Mouse (Mus musculus) liver, adult (tissue): ENCODE measurements around the gene Lrrc75a.

ENCODE experiments used
- GATA4 ChIP-seq: IDR thresholded peaks from 2 replicates; pipeline ENCODE4 v1.6.1; 2014; ENCODE audit warnings: mild to moderate bottlenecking, low read length; ENCODE audit not compliant: insufficient replicate concordance

Lrrc75a gene

DNA sequence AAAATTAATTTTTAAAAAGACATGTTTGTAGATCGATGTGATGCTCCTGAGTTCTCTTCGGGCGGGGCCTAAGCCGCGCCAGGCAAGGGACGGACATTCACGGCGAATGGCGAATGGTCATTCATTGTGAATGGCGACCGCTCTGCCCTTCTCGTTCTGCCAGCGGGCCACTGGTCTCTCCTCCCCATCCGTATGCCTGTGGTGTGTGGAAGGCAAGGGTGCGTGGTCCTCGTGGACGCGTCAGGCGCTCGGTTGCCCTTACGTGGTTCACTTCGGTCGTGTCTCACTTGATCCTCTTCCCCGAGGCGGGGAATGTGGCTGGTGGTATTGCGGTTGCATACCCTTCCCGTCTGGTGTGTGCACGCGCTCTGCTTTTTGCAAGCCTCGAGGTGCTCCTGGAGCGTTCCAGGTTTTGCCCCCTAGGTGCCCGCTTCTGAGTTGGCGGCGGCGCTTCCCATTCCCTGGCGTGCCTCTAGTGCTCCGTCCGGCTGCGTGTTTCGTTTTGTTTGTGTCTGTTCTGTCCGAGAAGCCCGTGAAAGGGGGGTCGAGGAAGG lies 87.8 kb downstream of the Lrrc75a start:
- TF ChIP-seq GATA4: no peak

DNA sequence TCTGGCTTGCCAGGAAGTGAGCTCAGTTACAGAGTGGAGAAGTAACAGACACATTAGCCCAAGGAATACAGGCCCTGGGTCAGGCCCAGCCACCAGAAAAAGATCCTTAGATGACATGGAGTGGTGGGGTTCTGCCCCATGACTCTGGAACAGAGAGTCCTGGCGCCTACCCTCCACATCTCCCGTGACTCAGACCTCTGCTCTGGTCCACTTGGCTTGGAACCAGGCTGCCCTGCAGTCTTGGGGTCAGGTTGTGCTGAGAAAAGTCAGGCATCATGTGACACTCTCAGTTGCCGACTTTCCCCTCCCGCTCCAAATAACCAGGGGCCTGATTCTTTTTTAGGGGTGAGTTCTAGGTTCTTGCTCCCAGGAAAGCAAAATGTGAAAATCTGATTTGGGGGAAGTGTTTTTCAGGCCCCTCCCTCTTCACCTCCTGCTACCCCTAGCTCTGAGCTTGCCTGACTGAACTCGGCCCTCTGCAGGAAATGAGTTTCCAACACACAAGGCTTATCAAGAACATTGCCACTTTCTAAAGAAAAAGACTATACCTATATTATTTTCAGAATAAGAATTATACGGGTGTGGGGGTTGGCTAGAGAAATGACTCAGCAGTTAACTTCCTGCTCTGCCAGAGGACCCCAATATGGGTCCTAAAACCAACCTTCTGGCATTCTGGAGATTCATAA lies 89.2 kb downstream of the Lrrc75a start:
- TF ChIP-seq GATA4: no peak

DNA sequence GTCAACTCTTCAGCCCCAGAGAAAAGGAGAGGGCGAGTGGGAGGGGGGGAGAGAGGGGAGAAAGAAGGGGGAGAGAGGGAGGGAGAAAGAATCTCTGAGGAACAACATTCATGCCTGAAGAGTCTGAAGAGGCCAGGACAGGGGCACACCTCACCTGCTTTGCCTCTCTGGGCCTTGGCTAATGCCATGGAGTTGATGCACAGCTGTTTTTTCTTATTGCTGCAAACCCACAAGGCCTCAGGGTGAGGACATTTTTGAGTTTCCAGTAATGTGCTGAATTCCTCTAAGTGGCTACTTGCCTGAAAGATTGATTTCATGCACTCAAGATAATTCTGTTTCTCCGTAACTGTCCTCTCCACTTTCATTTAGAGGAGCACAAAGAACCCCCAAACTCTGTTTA lies 90.2 kb downstream of the Lrrc75a start:
- no peak for TF ChIP-seq GATA4

DNA sequence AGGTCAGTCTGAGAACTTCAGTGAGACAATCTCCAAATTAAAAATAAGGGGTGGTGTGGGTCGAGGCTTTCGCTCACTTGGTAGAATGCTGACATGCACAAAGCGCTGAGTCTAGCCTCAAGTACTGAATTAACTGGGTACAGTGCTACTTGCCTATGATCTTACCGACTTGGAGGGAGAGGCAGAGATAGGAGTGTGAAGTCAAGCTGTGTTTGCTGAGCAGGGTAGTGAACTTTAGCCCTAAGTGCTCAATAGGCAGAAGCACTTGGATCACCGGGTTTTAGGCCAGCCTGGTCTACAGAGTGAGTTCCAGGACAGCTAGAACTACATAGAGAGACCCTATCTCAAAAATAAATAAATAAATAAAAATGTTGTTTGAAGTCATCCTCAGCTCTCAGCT lies 91.1 kb downstream of the Lrrc75a start:
- no peak for TF ChIP-seq GATA4

DNA sequence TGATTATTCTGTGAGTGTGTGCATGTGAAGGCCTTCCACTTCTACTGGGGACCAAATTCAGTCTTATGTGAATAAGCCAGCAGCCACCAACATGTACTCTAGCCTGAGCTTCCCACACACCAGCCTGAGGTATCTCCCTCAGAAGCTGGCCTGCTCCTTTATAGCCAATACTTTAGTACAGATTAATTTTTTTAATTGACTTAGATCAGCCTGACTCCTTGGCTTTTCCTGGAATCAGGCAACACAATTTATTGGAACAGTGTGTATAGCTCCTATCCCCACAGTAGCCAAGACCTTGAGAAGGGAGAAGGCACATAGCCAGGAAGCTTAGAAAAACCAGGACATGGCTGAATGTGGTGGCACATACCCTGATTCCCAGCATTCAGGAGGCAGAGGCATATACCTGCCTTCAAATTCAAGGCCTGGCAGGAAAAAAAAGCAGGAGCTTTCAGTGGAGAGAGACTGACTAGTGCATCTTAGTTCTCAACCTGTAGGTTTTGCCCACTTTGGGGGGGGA lies 92.4 kb downstream of the Lrrc75a start:
- no peak for TF ChIP-seq GATA4

DNA sequence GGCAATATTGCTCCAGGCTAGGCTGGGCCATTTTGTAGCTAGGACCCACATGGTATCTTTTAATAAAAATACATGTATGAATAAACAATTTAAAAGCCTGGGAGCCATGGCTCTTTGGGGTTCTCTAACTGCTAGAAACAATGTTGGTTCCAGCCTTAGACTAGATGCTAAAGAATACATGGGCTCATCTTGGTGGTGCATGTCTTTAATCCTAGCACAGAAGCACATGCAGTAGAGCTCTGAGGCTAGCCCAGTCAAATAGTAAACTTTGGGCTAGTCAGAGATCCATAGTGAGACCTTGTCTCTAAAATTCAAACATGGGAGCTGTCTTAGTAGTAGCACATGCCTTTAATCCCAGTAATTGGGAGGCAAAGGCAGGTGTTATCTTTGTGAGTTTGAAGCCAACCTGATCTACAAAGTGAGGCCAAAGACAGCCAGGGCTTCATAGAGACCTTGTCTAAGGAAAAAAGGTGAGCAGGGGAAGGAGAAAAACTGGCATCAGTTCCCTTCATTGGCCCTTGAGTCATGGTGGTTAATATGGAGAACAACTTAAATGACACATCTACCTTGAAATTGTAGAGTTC lies 93.3 kb downstream of the Lrrc75a start:
- TF ChIP-seq GATA4: no peak
